Mouse (Mus musculus): ENCODE results near the gene Crot. TPM values are rescaled to one million over a fixed set of nuclear protein-coding genes. Genes with fewer than 3 reads are reported as not detected.
"Not testable (repeated sequence)": the region's sequence is repeated elsewhere in the genome, so short reads cannot be mapped to it uniquely, and the experiment has no call there.

Gene Crot
- polyA plus RNA-seq, 1 experiment from 2014 or later, result 19.6 TPM

- WGBS, result 18% methylated on average over 7 of the region's 7 CpGs
- H3K4me1 ChIP-seq (replicated peaks; ENCODE audit: control insufficient read depth, insufficient read depth, low read length), result peaks cover 12% of the 10 kb centered on the region
- H3K27me3 ChIP-seq (replicated peaks; ENCODE audit: control insufficient read depth, insufficient read depth, low read length); ATAC-seq; H3K27ac ChIP-seq (ENCODE audit: low read length); H3K4me2 ChIP-seq (ENCODE audit: low read length); H3K9ac ChIP-seq (replicated peaks; ENCODE audit: low read depth, low read length); H3K9me3 ChIP-seq (ENCODE audit: control insufficient read depth, low read length); H3K36me3 ChIP-seq (ENCODE audit: control insufficient read depth, insufficient read depth); H3K4me3 ChIP-seq (replicated peaks; ENCODE audit: low read length): not testable (repeated sequence)
Measured at GRCm38 (mm10) chr5:9000006-9000405, 2.9 kb upstream of the Crot start.

GRCm38 (mm10) chr5:8999108-8999507, 2.0 kb upstream of the Crot start:
- H3K4me3 ChIP-seq (replicated peaks; ENCODE audit: low read length), result no peak overlapping the region
- no peak overlapping the region for H3K9ac ChIP-seq (replicated peaks; ENCODE audit: low read depth, low read length)
- no peaks in the 10 kb centered on the region for H3K36me3 ChIP-seq (ENCODE audit: control insufficient read depth, insufficient read depth)
- no peak overlapping the region for H3K27ac ChIP-seq (ENCODE audit: low read length)
- ATAC-seq, result no peak
- no peak overlapping the region for H3K4me2 ChIP-seq (ENCODE audit: low read length)
- 74% methylated on average over 4 of the region's 4 CpGs for WGBS
- no peaks in the 10 kb centered on the region for H3K9me3 ChIP-seq (ENCODE audit: control insufficient read depth, low read length)
- H3K27me3 ChIP-seq (replicated peaks; ENCODE audit: control insufficient read depth, insufficient read depth, low read length), result no peaks in the 10 kb centered on the region
- H3K4me1 ChIP-seq (replicated peaks; ENCODE audit: control insufficient read depth, insufficient read depth, low read length), result peaks cover 12% of the 10 kb centered on the region

- peak overlapping the region; percentile 86 for H3K9ac ChIP-seq (replicated peaks; ENCODE audit: low read depth, low read length)
- H3K36me3 ChIP-seq (ENCODE audit: control insufficient read depth, insufficient read depth), result no peaks in the 10 kb centered on the region
- H3K4me1 ChIP-seq (replicated peaks; ENCODE audit: control insufficient read depth, insufficient read depth, low read length), result peaks cover 12% of the 10 kb centered on the region
- peak overlapping the region; percentile 77 for H3K4me3 ChIP-seq (replicated peaks; ENCODE audit: low read length)
- peak overlapping the region; percentile 93 for H3K4me2 ChIP-seq (ENCODE audit: low read length)
- ATAC-seq, result no peak
- H3K27ac ChIP-seq (ENCODE audit: low read length), result peak overlapping the region; percentile 92
- H3K27me3 ChIP-seq (replicated peaks; ENCODE audit: control insufficient read depth, insufficient read depth, low read length), result no peaks in the 10 kb centered on the region
- no peaks in the 10 kb centered on the region for H3K9me3 ChIP-seq (ENCODE audit: control insufficient read depth, low read length)
- WGBS, result 6% methylated on average over 8 of the region's 8 CpGs
Measured at GRCm38 (mm10) chr5:8997513-8997895, 380 bp upstream of the Crot start.

- peak overlapping the region; percentile 86 for H3K9ac ChIP-seq (replicated peaks; ENCODE audit: low read depth, low read length)
- no peak for ATAC-seq
Measured at GRCm38 (mm10) chr5:8995966-8996685, 998 bp downstream of the Crot start.

GRCm38 (mm10) chr5:8991626-8992025, 5.5 kb downstream of the Crot start:
- Histone ChIP-seq H3K9ac (replicated peaks; ENCODE audit: low read depth, low read length) (no peak overlapping the region), H3K9me3 (ENCODE audit: control insufficient read depth, low read length) (no peaks in the 10 kb centered on the region), H3K4me2 (ENCODE audit: low read length) (no peak overlapping the region), H3K27ac (ENCODE audit: low read length) (no peak overlapping the region), H3K4me1 (replicated peaks; ENCODE audit: control insufficient read depth, insufficient read depth, low read length) (peaks cover 10% of the 10 kb centered on the region), H3K4me3 (replicated peaks; ENCODE audit: low read length) (no peak overlapping the region), H3K36me3 (ENCODE audit: control insufficient read depth, insufficient read depth) (0 out of 2 replicates have a peak, but pooled peaks cover 2% of the 10 kb centered on the region), H3K27me3 (replicated peaks; ENCODE audit: control insufficient read depth, insufficient read depth, low read length) (no peaks in the 10 kb centered on the region)
- 89% methylated on average over 16 of the region's 16 CpGs for WGBS
- no peak for ATAC-seq

More at GRCm38 (mm10) chr5:8995966-8996685, 998 bp downstream of the Crot start:
- Histone ChIP-seq H3K9me3 (ENCODE audit: control insufficient read depth, low read length) (no peaks in the 10 kb centered on the region), H3K36me3 (ENCODE audit: control insufficient read depth, insufficient read depth) (no peaks in the 10 kb centered on the region), H3K27ac (ENCODE audit: low read length) (no peak overlapping the region), H3K27me3 (replicated peaks; ENCODE audit: control insufficient read depth, insufficient read depth, low read length) (no peaks in the 10 kb centered on the region), H3K4me3 (replicated peaks; ENCODE audit: low read length) (peak overlapping the region; percentile 77), H3K4me2 (ENCODE audit: low read length) (peak overlapping the region; percentile 93), H3K4me1 (replicated peaks; ENCODE audit: control insufficient read depth, insufficient read depth, low read length) (peaks cover 12% of the 10 kb centered on the region)
- 10% methylated on average over 13 of the region's 13 CpGs for whole genome bisulfite sequencing

GRCm38 (mm10) chr5:8990526-8990925, 6.6 kb downstream of the Crot start:
- 90% methylated on average over 13 of the region's 13 CpGs for WGBS

GRCm38 (mm10) chr5:8987925-8988324, 9.2 kb downstream of the Crot start:
- no peaks in the 10 kb centered on the region for H3K27me3 ChIP-seq (replicated peaks; ENCODE audit: control insufficient read depth, insufficient read depth, low read length)
- 0 out of 2 replicates have a peak, but pooled peaks cover 5% of the 10 kb centered on the region for H3K36me3 ChIP-seq (ENCODE audit: control insufficient read depth, insufficient read depth)
- H3K9me3 ChIP-seq (ENCODE audit: control insufficient read depth, low read length), result no peaks in the 10 kb centered on the region
- 91% methylated on average over 5 of the region's 5 CpGs for WGBS
- ATAC-seq, result no peak
- no peaks in the 10 kb centered on the region for H3K4me1 ChIP-seq (replicated peaks; ENCODE audit: control insufficient read depth, insufficient read depth, low read length)
- no peak overlapping the region for H3K9ac ChIP-seq (replicated peaks; ENCODE audit: low read depth, low read length)
- H3K4me2 ChIP-seq (ENCODE audit: low read length), result no peak overlapping the region
- no peak overlapping the region for H3K27ac ChIP-seq (ENCODE audit: low read length)
- H3K4me3 ChIP-seq (replicated peaks; ENCODE audit: low read length), result no peak overlapping the region

More at GRCm38 (mm10) chr5:8990526-8990925, 6.6 kb downstream of the Crot start:
- H3K36me3 ChIP-seq (ENCODE audit: control insufficient read depth, insufficient read depth), result 0 out of 2 replicates have a peak, but pooled peaks cover 2% of the 10 kb centered on the region
- no peaks in the 10 kb centered on the region for H3K4me1 ChIP-seq (replicated peaks; ENCODE audit: control insufficient read depth, insufficient read depth, low read length)
- no peak for ATAC-seq
- no peaks in the 10 kb centered on the region for H3K9me3 ChIP-seq (ENCODE audit: control insufficient read depth, low read length)
- H3K27me3 ChIP-seq (replicated peaks; ENCODE audit: control insufficient read depth, insufficient read depth, low read length), result no peaks in the 10 kb centered on the region
- no peak overlapping the region for H3K9ac ChIP-seq (replicated peaks; ENCODE audit: low read depth, low read length)
- no peak overlapping the region for H3K4me2 ChIP-seq (ENCODE audit: low read length)
- H3K27ac ChIP-seq (ENCODE audit: low read length), result no peak overlapping the region
- no peak overlapping the region for H3K4me3 ChIP-seq (replicated peaks; ENCODE audit: low read length)

- 93% methylated on average over 3 of the region's 3 CpGs for WGBS
- Histone ChIP-seq H3K27ac (ENCODE audit: low read length) (no peak overlapping the region), H3K9me3 (ENCODE audit: control insufficient read depth, low read length) (no peaks in the 10 kb centered on the region), H3K36me3 (ENCODE audit: control insufficient read depth, insufficient read depth) (peaks cover 8% of the 10 kb centered on the region; the same call in 1 of the 2 replicates), H3K27me3 (replicated peaks; ENCODE audit: control insufficient read depth, insufficient read depth, low read length) (no peaks in the 10 kb centered on the region), H3K9ac (replicated peaks; ENCODE audit: low read depth, low read length) (no peak overlapping the region), H3K4me1 (replicated peaks; ENCODE audit: control insufficient read depth, insufficient read depth, low read length) (no peaks in the 10 kb centered on the region), H3K4me3 (replicated peaks; ENCODE audit: low read length) (no peak overlapping the region), H3K4me2 (ENCODE audit: low read length) (no peak overlapping the region)
- no peak for ATAC-seq
Measured at GRCm38 (mm10) chr5:8985470-8985869, 11.7 kb downstream of the Crot start.

- Histone ChIP-seq H3K9me3 (ENCODE audit: control insufficient read depth, low read length) (no peaks in the 10 kb centered on the region), H3K36me3 (ENCODE audit: control insufficient read depth, insufficient read depth) (peaks cover 10% of the 10 kb centered on the region), H3K27me3 (replicated peaks; ENCODE audit: control insufficient read depth, insufficient read depth, low read length) (no peaks in the 10 kb centered on the region), H3K4me1 (replicated peaks; ENCODE audit: control insufficient read depth, insufficient read depth, low read length) (no peaks in the 10 kb centered on the region), H3K4me2 (ENCODE audit: low read length) (no peak overlapping the region), H3K27ac (ENCODE audit: low read length) (no peak overlapping the region), H3K9ac (replicated peaks; ENCODE audit: low read depth, low read length) (no peak overlapping the region), H3K4me3 (replicated peaks; ENCODE audit: low read length) (no peak overlapping the region)
- no peak for ATAC-seq
Measured at GRCm38 (mm10) chr5:8974721-8975120, 22.4 kb downstream of the Crot start.
